Mouse (Mus musculus): Measurements from ENCODE around the gene Nudt5. TPM values are rescaled to one million over a fixed set of nuclear protein-coding genes. Genes with fewer than 3 reads are reported as not detected.
"Not testable (repeated sequence)": the region's sequence is repeated elsewhere in the genome, so short reads cannot be mapped to it uniquely, and the experiment has no call there.

Gene Nudt5
- total and polyA plus RNA-seq, 2 experiments from 2014 or later, result 12.2 to 14.8 TPM

DNA sequence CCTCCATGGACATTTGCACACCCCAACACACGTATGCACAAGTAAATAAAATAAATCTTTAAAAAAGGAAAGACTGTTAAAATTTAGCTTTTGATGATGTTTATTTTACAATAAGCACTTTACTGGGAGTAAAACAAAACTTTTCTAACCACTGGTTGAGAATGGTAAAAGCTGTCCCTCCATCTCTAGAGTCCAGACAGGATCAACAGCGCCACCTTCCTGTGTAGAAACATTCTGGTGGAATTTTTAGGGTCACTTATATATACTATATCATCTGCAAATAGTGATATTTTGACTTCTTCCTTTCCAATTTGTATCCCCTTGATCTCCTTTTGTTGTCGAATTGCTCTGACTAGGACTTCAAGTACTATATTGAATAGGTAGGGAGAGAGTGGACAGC lies 38.6 kb upstream of the Nudt5 start:
- WGBS, result 83% methylated on average over 3 of the region's 3 CpGs
- not testable (repeated sequence) for ATAC-seq; H3K4me3 ChIP-seq (ENCODE audit: low read depth, low read length); H3K4me1 ChIP-seq (ENCODE audit: insufficient read depth); H3K9me3 ChIP-seq (ENCODE audit: low read length); H3K27me3 ChIP-seq (ENCODE audit: insufficient read depth, low read length); H3K9ac ChIP-seq; H3K27ac ChIP-seq (ENCODE audit: low read depth, low read length); H3K4me2 ChIP-seq (ENCODE audit: low read depth)
- peak; percentile 60 for TF ChIP-seq CTCF (IDR thresholded peaks at IDR 0.05; ENCODE audit: low read depth)
- peak; percentile 41 for DNase-seq
- H3K36me3 ChIP-seq (ENCODE audit: insufficient read depth), result peaks cover 31% of the 10 kb centered on the region

DNA sequence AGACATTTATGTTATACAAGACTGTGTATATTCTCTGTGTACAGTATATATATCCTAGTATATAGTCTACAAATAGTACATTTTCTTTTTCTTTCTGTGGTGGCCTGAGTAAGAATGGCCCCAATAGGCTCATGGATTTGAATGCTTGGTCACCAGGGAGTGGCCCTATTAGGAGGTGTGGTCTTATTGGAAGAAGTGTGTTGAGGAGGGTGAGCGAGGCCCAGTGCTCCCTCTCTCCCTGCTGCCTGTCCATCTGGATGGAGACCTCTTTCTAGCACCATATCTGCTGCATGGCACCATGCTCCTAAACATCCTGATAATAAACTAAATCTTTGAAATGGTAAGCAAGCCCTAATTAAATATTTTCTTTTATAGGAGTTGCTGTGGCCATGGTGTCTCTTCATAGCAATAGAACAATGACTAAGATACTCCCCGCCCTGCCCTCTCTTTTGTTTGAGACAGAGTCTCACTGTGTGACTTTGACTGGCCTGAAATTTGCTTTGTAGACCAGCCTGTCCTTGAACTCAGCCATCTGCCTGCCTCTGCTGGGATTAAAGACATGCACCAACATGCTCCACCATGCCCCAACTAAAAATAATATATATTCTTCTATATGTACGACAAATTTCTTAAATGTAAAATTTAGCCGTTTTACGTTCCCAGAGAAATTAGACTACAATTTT lies 34.6 kb upstream of the Nudt5 start:
- ATAC-seq (no peak), DNase-seq (no peak)
- Histone ChIP-seq H3K4me2 (ENCODE audit: low read depth) (no peak overlapping the region), H3K9me3 (ENCODE audit: low read length) (no peaks in the 10 kb centered on the region), H3K27ac (ENCODE audit: low read depth, low read length) (no peak overlapping the region), H3K36me3 (ENCODE audit: insufficient read depth) (peaks cover 25% of the 10 kb centered on the region), H3K4me1 (ENCODE audit: insufficient read depth) (no peaks in the 10 kb centered on the region), H3K9ac (no peak overlapping the region), H3K27me3 (ENCODE audit: insufficient read depth, low read length) (no peaks in the 10 kb centered on the region), H3K4me3 (ENCODE audit: low read depth, low read length) (no peak overlapping the region)
- WGBS, result 96% methylated on average over 5 of the region's 5 CpGs
- no peak for TF ChIP-seq CTCF (IDR thresholded peaks at IDR 0.05; ENCODE audit: low read depth)

GRCm38 (mm10) chr2:5811235-5811782 lies 33.5 kb upstream of the Nudt5 start:
- DNase-seq, result no peak
- no peaks in the 10 kb centered on the region for H3K9me3 ChIP-seq (ENCODE audit: low read length)
- no peaks in the 10 kb centered on the region for H3K4me1 ChIP-seq (ENCODE audit: insufficient read depth)
- H3K27ac ChIP-seq (ENCODE audit: low read depth, low read length), result no peak overlapping the region
- no peak overlapping the region for H3K4me3 ChIP-seq (ENCODE audit: low read depth, low read length)
- 92% methylated on average over 5 of the region's 5 CpGs for WGBS
- no peak for ATAC-seq
- no peak for TF ChIP-seq CTCF (IDR thresholded peaks at IDR 0.05; ENCODE audit: low read depth)
- H3K36me3 ChIP-seq (ENCODE audit: insufficient read depth), result peaks cover 28% of the 10 kb centered on the region
- H3K9ac ChIP-seq, result no peak overlapping the region
- H3K4me2 ChIP-seq (ENCODE audit: low read depth), result no peak overlapping the region
- H3K27me3 ChIP-seq (ENCODE audit: insufficient read depth, low read length), result no peaks in the 10 kb centered on the region

DNA sequence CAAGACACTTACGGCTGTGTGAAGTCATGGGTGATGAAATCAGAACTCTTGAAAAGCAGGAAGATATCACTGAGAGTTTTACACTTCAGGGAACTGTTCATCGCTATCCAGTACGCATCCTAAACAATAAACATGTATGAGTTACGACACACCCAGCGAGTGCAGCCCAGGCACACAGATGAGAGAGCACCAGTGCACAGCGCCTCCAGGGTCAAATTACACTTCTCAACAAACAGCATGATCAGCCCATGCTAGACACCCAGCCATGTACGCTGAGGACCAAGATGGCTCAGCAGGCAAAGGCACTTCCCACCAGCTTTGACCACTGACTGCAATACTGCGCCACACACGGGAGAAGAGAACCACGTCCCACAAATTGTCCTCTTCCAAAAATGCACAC lies 23.6 kb upstream of the Nudt5 start:
- H3K27ac ChIP-seq (ENCODE audit: low read depth, low read length), result no peak overlapping the region
- ATAC-seq (no peak), DNase-seq (no peak)
- no peak overlapping the region for H3K4me2 ChIP-seq (ENCODE audit: low read depth)
- no peaks in the 10 kb centered on the region for H3K27me3 ChIP-seq (ENCODE audit: insufficient read depth, low read length)
- H3K4me3 ChIP-seq (ENCODE audit: low read depth, low read length), result no peak overlapping the region
- H3K4me1 ChIP-seq (ENCODE audit: insufficient read depth), result no peaks in the 10 kb centered on the region
- no peak for TF ChIP-seq CTCF (IDR thresholded peaks at IDR 0.05; ENCODE audit: low read depth)
- no peak overlapping the region for H3K9ac ChIP-seq
- H3K36me3 ChIP-seq (ENCODE audit: insufficient read depth), result peaks cover 56% of the 10 kb centered on the region
- 96% methylated on average over 10 of the region's 10 CpGs for WGBS
- no peaks in the 10 kb centered on the region for H3K9me3 ChIP-seq (ENCODE audit: low read length)

DNA sequence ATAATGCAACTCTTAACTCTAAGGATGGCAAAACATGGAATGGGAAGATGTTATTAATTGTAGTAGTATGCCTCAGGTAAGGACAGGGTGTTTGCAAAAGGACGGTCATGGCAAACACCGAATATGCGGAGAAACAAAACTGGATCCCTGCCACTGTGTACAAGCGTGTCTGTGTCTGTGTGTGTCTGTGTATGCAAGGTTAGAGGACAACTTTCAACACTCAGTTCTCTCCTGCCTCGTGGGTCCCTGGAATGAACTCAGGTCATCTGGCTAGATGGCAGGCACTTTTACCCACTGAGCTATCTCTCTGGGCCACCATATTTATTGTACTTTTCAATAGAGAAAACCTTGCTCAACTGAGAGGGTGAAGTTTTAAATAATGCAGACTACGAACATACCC lies 22.4 kb upstream of the Nudt5 start:
- no peak for TF ChIP-seq CTCF (IDR thresholded peaks at IDR 0.05; ENCODE audit: low read depth)
- ATAC-seq (no peak), DNase-seq (no peak)
- Histone ChIP-seq H3K4me2 (ENCODE audit: low read depth) (no peak overlapping the region), H3K27ac (ENCODE audit: low read depth, low read length) (no peak overlapping the region), H3K36me3 (ENCODE audit: insufficient read depth) (peaks cover 56% of the 10 kb centered on the region), H3K9me3 (ENCODE audit: low read length) (no peaks in the 10 kb centered on the region), H3K9ac (no peak overlapping the region), H3K4me1 (ENCODE audit: insufficient read depth) (no peaks in the 10 kb centered on the region), H3K27me3 (ENCODE audit: insufficient read depth, low read length) (no peaks in the 10 kb centered on the region), H3K4me3 (ENCODE audit: low read depth, low read length) (no peak overlapping the region)
- 94% methylated on average over 6 of the region's 6 CpGs for WGBS

- ATAC-seq (no peak), DNase-seq (peak; percentile 40)
- WGBS, result 7% methylated on average over 1 of the region's 1 CpGs
- H3K27me3 ChIP-seq (ENCODE audit: insufficient read depth, low read length), result no peaks in the 10 kb centered on the region
- H3K9me3 ChIP-seq (ENCODE audit: low read length), result no peaks in the 10 kb centered on the region
- H3K4me2 ChIP-seq (ENCODE audit: low read depth), result no peak overlapping the region
- H3K27ac ChIP-seq (ENCODE audit: low read depth, low read length), result no peak overlapping the region
- no peaks in the 10 kb centered on the region for H3K4me1 ChIP-seq (ENCODE audit: insufficient read depth)
- peak; percentile 53 for TF ChIP-seq CTCF (IDR thresholded peaks at IDR 0.05; ENCODE audit: low read depth)
- H3K4me3 ChIP-seq (ENCODE audit: low read depth, low read length), result no peak overlapping the region
- H3K9ac ChIP-seq, result no peak overlapping the region
- H3K36me3 ChIP-seq (ENCODE audit: insufficient read depth), result peaks cover 50% of the 10 kb centered on the region
These were observed 20.6 kb upstream of the Nudt5 start for GRCm38 (mm10) chr2:5824213-5824612.

- Histone ChIP-seq H3K9me3 (ENCODE audit: low read length) (no peaks in the 10 kb centered on the region), H3K36me3 (ENCODE audit: insufficient read depth) (peaks cover 45% of the 10 kb centered on the region), H3K4me2 (ENCODE audit: low read depth) (no peak overlapping the region), H3K27me3 (ENCODE audit: insufficient read depth, low read length) (no peaks in the 10 kb centered on the region), H3K4me1 (ENCODE audit: insufficient read depth) (no peaks in the 10 kb centered on the region), H3K4me3 (ENCODE audit: low read depth, low read length) (no peak overlapping the region), H3K27ac (ENCODE audit: low read depth, low read length) (no peak overlapping the region), H3K9ac (no peak overlapping the region)
- ATAC-seq (no peak), DNase-seq (no peak)
- no peak for TF ChIP-seq CTCF (IDR thresholded peaks at IDR 0.05; ENCODE audit: low read depth)
- WGBS, result 89% methylated on average over 5 of the region's 5 CpGs
These were observed 20.1 kb upstream of the Nudt5 start for GRCm38 (mm10) chr2:5824685-5825084.

Data from forebrain, postnatal 0 days (tissue).